Mouse (Mus musculus): ENCODE results near the gene Nfia.

Nfia gene

GRCm38 (mm10) chr4:97766100-97766499 is 6.4 kb upstream of the Nfia start:
- DNase-seq (ENCODE audit: low spot score in 2 of 2) = no peak

- no peak for DNase-seq (ENCODE audit: low spot score in 2 of 2)
These were observed 5.5 kb upstream of the Nfia start for GRCm38 (mm10) chr4:97767025-97767424.

- DNase-seq (ENCODE audit: low spot score in 2 of 2) = no peak
These were observed 5.0 kb upstream of the Nfia start for GRCm38 (mm10) chr4:97767516-97767915.

- no peak for DNase-seq (ENCODE audit: low spot score in 2 of 2)
These were observed 2.7 kb upstream of the Nfia start for GRCm38 (mm10) chr4:97769861-97770260.

- no peak for DNase-seq (ENCODE audit: low spot score in 2 of 2)
These were observed 1.1 kb upstream of the Nfia start for GRCm38 (mm10) chr4:97771426-97771825.

GRCm38 (mm10) chr4:97772084-97772484 is 450 bp upstream of the Nfia start:
- DNase-seq (ENCODE audit: low spot score in 2 of 2) = peak; percentile 84 to 91

- peak; percentile 60 to 87 for DNase-seq (ENCODE audit: low spot score in 2 of 2)
These were observed 618 bp downstream of the Nfia start for GRCm38 (mm10) chr4:97773110-97773593.

GRCm38 (mm10) chr4:97773791-97774190 is 1.3 kb downstream of the Nfia start:
- no peak for DNase-seq (ENCODE audit: low spot score in 2 of 2)

GRCm38 (mm10) chr4:97774446-97774950 is 2.0 kb downstream of the Nfia start:
- no peak for DNase-seq (ENCODE audit: low spot score in 2 of 2)

- DNase-seq (ENCODE audit: low spot score in 2 of 2) = no peak
These were observed 2.5 kb downstream of the Nfia start for GRCm38 (mm10) chr4:97775059-97775458.

- DNase-seq (ENCODE audit: low spot score in 2 of 2) = no peak
These were observed 3.1 kb downstream of the Nfia start for GRCm38 (mm10) chr4:97775494-97776265.

- DNase-seq (ENCODE audit: low spot score in 2 of 2) = no peak
These were observed 4.0 kb downstream of the Nfia start for GRCm38 (mm10) chr4:97776388-97777080.

GRCm38 (mm10) chr4:97777081-97777705 is 4.7 kb downstream of the Nfia start:
- DNase-seq (ENCODE audit: low spot score in 2 of 2) = no peak

- DNase-seq (ENCODE audit: low spot score in 2 of 2) = no peak
These were observed 5.2 kb downstream of the Nfia start, which contains the start of gene E130114P18Rik for GRCm38 (mm10) chr4:97777706-97778176. E130114P18Rik (minus strand) TSS chr4:97778078.

- no peak for DNase-seq (ENCODE audit: low spot score in 2 of 2)
These were observed 5.9 kb downstream of the Nfia start for GRCm38 (mm10) chr4:97778211-97779002.

GRCm38 (mm10) chr4:97779003-97779930 is 6.7 kb downstream of the Nfia start:
- DNase-seq (ENCODE audit: low spot score in 2 of 2) = no peak

- DNase-seq (ENCODE audit: low spot score in 2 of 2) = no peak
These were observed 7.5 kb downstream of the Nfia start for GRCm38 (mm10) chr4:97780024-97780423.

GRCm38 (mm10) chr4:97780666-97781435 is 8.3 kb downstream of the Nfia start:
- DNase-seq (ENCODE audit: low spot score in 2 of 2) = no peak

GRCm38 (mm10) chr4:97782069-97782468 is 9.5 kb downstream of the Nfia start:
- no peak for DNase-seq (ENCODE audit: low spot score in 2 of 2)

Data from frontal cortex, postnatal 25 days (tissue).